Mouse (Mus musculus) urinary bladder, postnatal 36 days (tissue): ENCODE measurements around the gene Six4.
A peak's percentile ranks its signal among the peaks of the same experiment; 100 is the strongest.
"Not testable (repeated sequence)": the region's sequence is repeated elsewhere in the genome, so short reads cannot be mapped to it uniquely, and the experiment has no call there.

Experiments used
- DNase-seq, 2 experiments: peaks; one replicate each; pipeline ENCODE4 v3.0.0; 2022; ENCODE audit warnings: low spot score in 2 of 2, mixed read lengths in 1 of 2

The Six4 gene

GRCm38 (mm10) chr12:73088500-73088899 is 24.8 kb downstream of the Six4 start:
- no peak for DNase-seq

DNA sequence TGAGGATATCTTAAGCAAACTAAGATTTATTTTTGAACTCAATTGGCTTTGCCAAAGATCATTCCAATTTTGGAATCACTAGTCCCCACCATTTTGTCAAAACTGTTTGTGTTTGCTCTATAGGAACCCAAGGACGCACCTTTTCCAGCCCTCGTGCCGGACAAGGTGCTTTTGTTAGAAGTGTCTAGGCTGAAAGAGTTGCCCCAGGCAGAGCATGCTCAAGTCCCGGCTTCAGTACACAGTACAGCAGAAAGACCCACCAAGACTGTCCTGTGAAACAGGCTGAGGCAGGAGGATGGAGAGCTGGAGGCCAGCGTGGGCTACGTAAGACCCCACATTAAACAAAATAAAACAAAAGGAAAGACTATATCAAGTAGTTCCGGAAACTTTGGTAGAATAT is 26.2 kb downstream of the Six4 start:
- no peak for DNase-seq

GRCm38 (mm10) chr12:73085739-73086630 is 27.3 kb downstream of the Six4 start:
- DNase-seq: no peak

- no peak for DNase-seq
Observed at GRCm38 (mm10) chr12:73083773-73084172, 29.5 kb downstream of the Six4 start.

DNA sequence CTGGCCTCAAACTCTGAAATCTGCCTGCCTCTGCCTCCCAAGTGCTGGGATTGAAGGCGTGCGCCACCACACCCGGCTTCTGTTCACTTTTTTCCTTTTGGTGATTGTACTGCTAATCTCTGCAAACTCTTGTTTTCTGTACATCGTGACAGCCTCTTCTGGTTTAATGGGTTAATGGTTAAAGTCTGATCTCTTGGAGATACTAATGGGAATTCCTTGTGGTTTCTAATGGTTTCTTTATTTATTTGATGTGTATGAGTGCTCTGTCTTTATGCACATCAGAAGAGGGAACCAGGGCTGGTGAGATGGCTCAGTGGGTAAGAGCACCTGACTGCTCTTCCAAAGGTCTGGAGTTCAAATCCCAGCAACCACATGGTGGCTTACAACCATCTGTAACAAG is 31.4 kb downstream of the Six4 start:
- DNase-seq: not testable (repeated sequence)

DNA sequence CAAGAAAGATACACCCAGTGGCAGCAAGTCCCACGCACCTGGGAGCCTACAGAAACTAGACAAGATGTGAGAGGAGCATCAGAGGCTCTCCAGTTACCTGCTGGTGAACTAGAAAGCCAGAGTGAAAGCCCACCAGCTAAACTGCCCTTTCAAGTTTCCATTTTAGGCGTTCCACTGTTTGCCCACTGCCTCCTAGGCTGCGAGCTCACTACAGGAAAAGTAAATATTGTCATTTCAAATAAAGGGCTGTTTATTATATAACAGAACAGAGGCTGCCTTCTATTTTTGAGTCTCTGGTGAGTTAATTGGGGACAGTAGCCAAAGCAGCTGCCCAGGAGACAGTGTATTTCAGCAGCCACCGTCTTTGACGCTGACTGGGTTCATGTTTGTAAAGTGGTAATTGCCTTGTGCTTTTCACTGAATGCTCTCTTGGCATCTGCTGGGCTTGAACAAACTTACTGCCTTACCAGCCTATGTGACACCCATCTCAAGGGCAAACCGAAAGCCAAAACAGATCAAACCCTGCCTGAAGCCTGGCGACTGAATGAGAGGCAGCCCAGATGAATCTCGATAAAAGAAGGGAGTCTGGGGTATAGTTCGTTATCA is 52.3 kb downstream of the Six4 start:
- no peak for DNase-seq

GRCm38 (mm10) chr12:73057492-73057891 is 55.8 kb downstream of the Six4 start:
- no peak for DNase-seq

DNA sequence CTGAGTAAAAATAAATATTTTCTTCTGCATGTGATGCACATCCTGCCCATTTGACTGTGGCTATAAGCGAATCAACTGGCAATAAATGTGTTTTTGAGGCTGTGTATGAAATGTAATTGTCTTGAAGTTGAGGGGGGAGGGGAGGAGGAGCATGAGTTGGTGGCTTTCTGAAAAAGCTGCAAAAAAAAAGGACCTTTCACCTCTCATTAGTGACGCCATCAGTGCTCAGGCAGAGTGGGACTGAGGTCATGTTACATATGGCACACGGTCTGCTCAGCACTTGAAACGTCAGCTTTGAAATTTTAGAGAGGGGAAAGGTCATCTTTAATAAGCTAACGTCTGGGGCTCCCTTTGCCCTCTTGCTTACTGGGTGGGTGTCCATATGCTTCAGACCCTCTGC is 57.8 kb downstream of the Six4 start:
- DNase-seq: no peak

DNA sequence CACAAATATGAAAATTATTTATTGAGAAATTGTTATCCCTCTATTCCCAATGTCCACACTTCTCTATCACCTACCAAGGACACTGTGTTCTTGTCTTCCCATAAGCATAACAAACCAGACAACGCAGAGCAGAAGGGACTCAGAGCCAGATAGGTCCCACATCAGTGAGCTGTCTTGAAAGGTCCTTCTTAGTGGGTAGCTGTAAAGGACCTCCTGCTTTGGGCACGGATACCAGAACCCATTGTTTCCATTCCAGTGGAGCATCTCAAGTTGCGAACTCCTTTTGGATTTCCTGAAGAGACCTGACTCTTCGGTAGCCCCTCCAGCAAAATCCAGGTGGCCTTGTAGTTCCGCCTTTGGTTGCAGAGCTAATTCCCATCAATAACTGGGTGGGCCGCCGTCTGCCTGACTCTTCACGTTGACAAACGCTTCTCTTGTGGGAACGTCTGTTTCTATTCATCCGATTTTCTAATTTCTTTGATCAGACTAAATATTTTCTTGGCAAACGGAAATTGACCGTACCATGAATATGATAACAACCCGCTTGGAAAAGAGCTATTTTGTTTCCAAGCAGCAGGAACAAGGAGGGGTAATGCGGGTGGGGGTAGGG is 58.6 kb downstream of the Six4 start:
- DNase-seq: no peak

- DNase-seq: peak; percentile 80 to 90
Observed at GRCm38 (mm10) chr12:73053668-73054241, 59.5 kb downstream of the Six4 start, which contains the start of gene Six1. Six1 (minus strand) TSS chr12:73053887.

DNA sequence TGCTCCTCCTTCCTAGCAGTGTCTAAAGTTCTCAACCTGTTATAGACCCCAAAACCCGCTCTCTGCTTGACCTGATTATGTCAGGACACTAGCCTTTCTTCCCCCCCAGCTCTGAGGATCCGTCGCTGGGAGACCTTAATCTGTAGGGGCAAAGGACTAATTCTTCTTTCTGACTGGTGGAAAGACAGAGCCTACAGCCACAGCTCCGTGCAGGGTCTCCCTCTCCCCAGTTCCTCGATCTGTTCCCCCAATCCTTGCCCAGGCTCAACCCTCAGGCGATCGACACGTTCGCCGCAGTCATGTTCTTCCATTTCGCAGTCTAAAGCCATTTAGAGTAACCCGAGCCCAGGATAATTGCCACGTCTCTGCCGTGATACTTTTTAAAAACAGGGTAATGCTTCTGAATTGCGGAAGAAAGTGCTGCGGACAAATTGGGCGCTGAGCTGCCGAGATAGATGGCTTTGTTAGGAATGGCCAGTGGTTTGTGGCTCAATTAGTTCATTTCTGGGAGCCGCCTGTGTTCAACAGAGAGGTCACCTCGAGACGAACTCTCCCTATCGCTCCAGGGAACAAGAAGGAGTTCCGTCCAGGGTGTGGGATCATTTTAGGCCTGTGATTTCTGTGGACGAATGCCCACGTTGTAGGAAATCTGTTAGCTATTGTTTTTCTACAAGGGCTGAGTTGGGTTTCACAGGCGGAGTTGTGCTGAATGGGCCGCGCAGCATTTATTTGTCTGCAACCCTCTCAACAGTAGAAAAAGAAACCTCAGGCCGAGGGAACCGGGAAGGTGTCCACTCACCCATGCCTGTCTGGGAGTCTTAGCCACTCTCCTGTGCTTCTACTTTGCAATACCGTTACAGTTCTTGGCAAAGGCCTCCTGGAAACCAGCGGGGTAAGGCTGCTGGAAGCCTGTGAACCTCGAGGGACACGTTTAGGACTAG is 60.3 kb downstream of the Six4 start:
- DNase-seq: no peak

GRCm38 (mm10) chr12:73052036-73052650 is 61.1 kb downstream of the Six4 start:
- DNase-seq: no peak

- DNase-seq: no peak
Observed at GRCm38 (mm10) chr12:73050811-73051580, 62.3 kb downstream of the Six4 start.

GRCm38 (mm10) chr12:73050305-73050704 is 63.0 kb downstream of the Six4 start:
- DNase-seq: no peak
